Comparison of ENCODE assay signal across 13 mouse cellular contexts in genomic region chr3:68513340-68514119, GRCm38 (mm10).
A peak's percentile ranks its signal among the peaks of the same experiment; 100 is the strongest.
DNase-seq lines count a peak whose midpoint lies in the region; ATAC-seq and TF ChIP-seq lines count a peak whose summit lies in the region.
"Had no signal": no experiment of that assay in that cellular context is flagged by ENCODE, and none has a peak within 500 bp of the region (broad histone marks: within the 10 kb centered on the region; RNA-seq: fewer than 3 reads in every experiment).

No protein-coding gene starts in this region.

- H3K9ac ChIP-seq in hindbrain, postnatal 0 days (replicated peaks; ENCODE audit: low read length), result no peak overlapping the region
- H3K9ac ChIP-seq in midbrain, embryonic 11.5 days (ENCODE audit: low read length), result no peak overlapping the region
- H3K9ac ChIP-seq: heart, embryonic 13.5 days had no signal

- CTCF ChIA-PET in Patski (lab: Charles Lee), result interaction anchor here (1.2 to 7.2 kb wide), 2 partner anchors 14 to 21 kb away, joined by 4 to 47 read pairs; no protein-coding TSS in a partner anchor

- 43% methylated on average over 7 of the region's 7 CpGs for WGBS in hindbrain, postnatal 0 days
- 64% methylated on average over 7 of the region's 7 CpGs for WGBS in midbrain, embryonic 11.5 days
- WGBS in limb, embryonic 10.5 days, result 80% methylated on average over 7 of the region's 7 CpGs

- H3K4me2 ChIP-seq in hindbrain, postnatal 0 days (ENCODE audit: low read depth, low read length), result no peak overlapping the region
- H3K4me2 ChIP-seq in midbrain, embryonic 11.5 days, result no peak overlapping the region
- H3K4me2 ChIP-seq: heart, embryonic 13.5 days had no signal

- DNase-seq in Patski (ENCODE audit: low read depth, low spot score), result no peak
- peak; percentile 54 for DNase-seq in brain, adult 2 months (ENCODE audit: low read depth, low spot score)
- DNase-seq in hindbrain, postnatal 0 days (ENCODE audit: low spot score), result peak; percentile 50
- no peak for DNase-seq in midbrain, embryonic 11.5 days (ENCODE audit: low spot score, missing footprints)
- no peak for DNase-seq in limb, embryonic 10.5 days (ENCODE audit: low spot score)
- no peak for DNase-seq in spleen, adult 18-20 months
- DNase-seq in cerebellum, postnatal 4 days (ENCODE audit: low spot score in 2 of 2), result no peak
- DNase-seq in embryo, embryonic 11 days, result no peak
- DNase-seq: adrenal gland, postnatal 10 days; cerebellum, postnatal 14 days; layer of hippocampus, postnatal 36 days; lung, adult 2 months had no signal

- no peaks in the 10 kb centered on the region for H3K27me3 ChIP-seq in Patski
- H3K27me3 ChIP-seq in hindbrain, postnatal 0 days (ENCODE audit: insufficient read depth, low read length), result no peaks in the 10 kb centered on the region
- no peaks in the 10 kb centered on the region for H3K27me3 ChIP-seq in midbrain, embryonic 11.5 days (ENCODE audit: control insufficient read depth, insufficient read depth, low read length)
- H3K27me3 ChIP-seq in limb, embryonic 10.5 days (ENCODE audit: low read depth, poor library complexity, severe bottlenecking), result no peaks in the 10 kb centered on the region
- H3K27me3 ChIP-seq: heart, embryonic 13.5 days had no signal

- no peak for TF ChIP-seq CTCF in Patski (IDR thresholded peaks at IDR 0.05)
- TF ChIP-seq CTCF in hindbrain, postnatal 0 days (IDR thresholded peaks at IDR 0.05; ENCODE audit: low read depth), result no peak

- H3K9me3 ChIP-seq in hindbrain, postnatal 0 days (ENCODE audit: low read length), result no peaks in the 10 kb centered on the region
- no peaks in the 10 kb centered on the region for H3K9me3 ChIP-seq in midbrain, embryonic 11.5 days (ENCODE audit: control insufficient read depth, low read length)
- H3K9me3 ChIP-seq in limb, embryonic 10.5 days (replicated peaks), result no peaks in the 10 kb centered on the region
- H3K9me3 ChIP-seq: heart, embryonic 13.5 days had no signal

- H3K4me3 ChIP-seq in hindbrain, postnatal 0 days (ENCODE audit: low read length), result no peak overlapping the region
- no peak overlapping the region for H3K4me3 ChIP-seq in midbrain, embryonic 11.5 days (ENCODE audit: low read depth, low read length)
- H3K4me3 ChIP-seq in limb, embryonic 10.5 days, result no peak overlapping the region
- H3K4me3 ChIP-seq: heart, embryonic 13.5 days had no signal

- in situ Hi-C loops in Patski (cut with MboI; ENCODE audit: low pct_unique_long_range_greater_than_20kb), result no loop called here

- H3K4me1 ChIP-seq in hindbrain, postnatal 0 days (ENCODE audit: insufficient read depth, low read length), result no peaks in the 10 kb centered on the region
- peaks cover 5% of the 10 kb centered on the region for H3K4me1 ChIP-seq in midbrain, embryonic 11.5 days (ENCODE audit: control insufficient read depth, insufficient read depth, low read length)
- peaks cover 29% of the 10 kb centered on the region for H3K4me1 ChIP-seq in limb, embryonic 10.5 days

- H3K27ac ChIP-seq in hindbrain, postnatal 0 days, result peak overlapping the region; percentile 12; the same call in 1 of the 2 replicates
- 0 out of 2 replicates have a peak overlapping the region, but pooled peaks have one; percentile 35 for H3K27ac ChIP-seq in midbrain, embryonic 11.5 days (ENCODE audit: low read depth, low read length)
- H3K27ac ChIP-seq in limb, embryonic 10.5 days, result no peak overlapping the region
- H3K27ac ChIP-seq: heart, embryonic 13.5 days had no signal

- H3K36me3 ChIP-seq in hindbrain, postnatal 0 days (ENCODE audit: insufficient read depth, low read length), result no peaks in the 10 kb centered on the region
- no peaks in the 10 kb centered on the region for H3K36me3 ChIP-seq in midbrain, embryonic 11.5 days (ENCODE audit: control insufficient read depth, insufficient read depth, low read length)
- no peaks in the 10 kb centered on the region for H3K36me3 ChIP-seq in limb, embryonic 10.5 days

- peak; percentile 33 for ATAC-seq in Patski
- peak; percentile 80 for ATAC-seq in hindbrain, postnatal 0 days
- peak; percentile 75; the same call in 1 of the 2 replicates for ATAC-seq in midbrain, embryonic 11.5 days (ENCODE audit: low FRiP score)

- POLR2A ChIA-PET in Patski (lab: Charles Lee), result interaction anchor here (1.6 to 1.7 kb wide), 2 partner anchors 19 to 21 kb away, joined by 4 to 7 read pairs; no protein-coding TSS in a partner anchor

Comparison
In these comparisons a context has a peak if more than half of its experiments do, and no peak if none do; other contexts are left out.
1. DNase-seq: peak in brain, adult 2 months (single experiment) and hindbrain, postnatal 0 days (single experiment); none in Patski (single experiment), midbrain, embryonic 11.5 days (single experiment), limb, embryonic 10.5 days (single experiment), spleen, adult 18-20 months (0 of 2), cerebellum, postnatal 4 days (0 of 2) and embryo, embryonic 11 days (single experiment).
2. Peak in every context shown above with its lines, with median percentiles within 50 percentile points of each other: ATAC-seq.